Mouse (Mus musculus): ENCODE results near the gene Abcc8. TPM values are rescaled to one million over a fixed set of nuclear protein-coding genes. Genes with fewer than 3 reads are reported as not detected.

Gene Abcc8
- total and polyA plus RNA-seq, 3 experiments: not detected

- H3K79me2 ChIP-seq (replicated peaks; ENCODE audit: control insufficient read depth, extremely low read depth, insufficient read depth, poor library complexity, severe bottlenecking): no peaks in the 10 kb centered on the region
- 0 out of 4 replicates have a peak, but pooled peaks cover 0 to 2% of the 10 kb centered on the region in 2 experiments for H3K4me1 ChIP-seq (ENCODE audit: control insufficient read depth in 1 of 2, insufficient read depth in 2 of 2)
- DNase-seq (ENCODE audit: extremely low read depth): no peak
- no peak overlapping the region for H3K4me3 ChIP-seq (replicated peaks in 1 of 3; ENCODE audit: low read depth in 2 of 3, low read length in 2 of 3, poor library complexity in 1 of 3)
- no peak overlapping the region for H3K27ac ChIP-seq (ENCODE audit: insufficient read depth, low read depth)
- TF ChIP-seq RCOR1 (conservative IDR thresholded peaks at IDR 0.05; ENCODE audit: low read depth, low read length) (no peak), TBP (conservative IDR thresholded peaks at IDR 0.05; ENCODE audit: low read depth, low read length) (no peak), EP300 (IDR thresholded peaks at IDR 0.05; ENCODE audit: low read length) (no peak), MAZ (IDR thresholded peaks at IDR 0.05; ENCODE audit: low read depth, low read length) (no peak), MXI1 (IDR thresholded peaks at IDR 0.05; ENCODE audit: low read depth, low read length) (no peak), JUN (IDR thresholded peaks at IDR 0.05; ENCODE audit: insufficient read depth, low read depth, low read length) (no peak)
- dilution Hi-C loops (cut with MboI; ENCODE audit: extremely low pct_ligation_motif_present, extremely low pct_unique_long_range_greater_than_20kb, low sequenced_read_pairs) (no loop called here), in situ Hi-C loops (cut with MboI; ENCODE audit: low pct_ligation_motif_present, low pct_unique_long_range_greater_than_20kb, low sequenced_read_pairs) (no loop called here)
- H3K9ac ChIP-seq (ENCODE audit: insufficient read depth, low read depth): no peak overlapping the region
- H3K4me2 ChIP-seq (ENCODE audit: insufficient read depth, low read depth, poor library complexity, severe bottlenecking): no peak overlapping the region
- no peaks in the 10 kb centered on the region for H3K36me3 ChIP-seq (replicated peaks in 1 of 2; ENCODE audit: control insufficient read depth in 1 of 2, insufficient read depth in 1 of 2, low read length in 1 of 2)
- H3K27me3 ChIP-seq (replicated peaks): peaks cover 94% of the 10 kb centered on the region
- no peaks in the 10 kb centered on the region for H3K9me3 ChIP-seq (replicated peaks; ENCODE audit: low read length)
Observed at GRCm38 (mm10) chr7:46216481-46216880, 36.6 kb upstream of the Abcc8 start.

DNA sequence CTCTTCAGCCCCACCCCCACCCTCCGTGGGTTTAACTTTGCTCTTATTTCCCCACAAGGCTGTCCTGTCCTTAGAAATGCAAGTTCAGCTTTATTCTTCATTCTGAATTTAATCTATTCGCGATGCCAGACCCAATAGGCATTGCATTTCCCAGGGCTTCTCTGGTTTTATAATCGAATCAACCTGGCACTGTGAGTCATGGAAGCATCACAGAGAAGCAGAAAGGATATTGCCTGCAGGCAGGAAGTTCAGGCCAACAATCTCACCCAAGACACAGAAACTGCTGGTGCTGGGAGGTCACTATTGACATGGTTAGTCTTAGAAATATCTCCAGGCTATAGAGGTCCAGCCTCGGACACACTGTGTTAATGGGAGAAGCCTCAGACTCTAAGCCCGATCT lies 30.4 kb upstream of the Abcc8 start:
- dilution Hi-C loops (cut with MboI; ENCODE audit: extremely low pct_ligation_motif_present, extremely low pct_unique_long_range_greater_than_20kb, low sequenced_read_pairs): no loop called here
- in situ Hi-C loops (cut with MboI; ENCODE audit: low pct_ligation_motif_present, low pct_unique_long_range_greater_than_20kb, low sequenced_read_pairs): no loop called here
- no peak for DNase-seq (ENCODE audit: extremely low read depth)

GRCm38 (mm10) chr7:46208131-46208530 lies 28.3 kb upstream of the Abcc8 start:
- Histone ChIP-seq H3K4me1 (ENCODE audit: control insufficient read depth in 1 of 2, insufficient read depth in 2 of 2) (peaks cover 4 to 8% of the 10 kb centered on the region in 2 experiments; a peak in 3 of 4 replicates), H3K79me2 (replicated peaks; ENCODE audit: control insufficient read depth, extremely low read depth, insufficient read depth, poor library complexity, severe bottlenecking) (no peaks in the 10 kb centered on the region), H3K4me2 (ENCODE audit: insufficient read depth, low read depth, poor library complexity, severe bottlenecking) (no peak overlapping the region), H3K27ac (ENCODE audit: insufficient read depth, low read depth) (no peak overlapping the region), H3K27me3 (replicated peaks) (peaks cover 97% of the 10 kb centered on the region), H3K9me3 (replicated peaks; ENCODE audit: low read length) (no peaks in the 10 kb centered on the region), H3K4me3 (replicated peaks in 1 of 3; ENCODE audit: low read depth in 2 of 3, low read length in 2 of 3, poor library complexity in 1 of 3) (no peak overlapping the region), H3K36me3 (replicated peaks in 1 of 2; ENCODE audit: control insufficient read depth in 1 of 2, insufficient read depth in 1 of 2, low read length in 1 of 2) (no peaks in the 10 kb centered on the region), H3K9ac (ENCODE audit: insufficient read depth, low read depth) (no peak overlapping the region)
- dilution Hi-C loops (cut with MboI; ENCODE audit: extremely low pct_ligation_motif_present, extremely low pct_unique_long_range_greater_than_20kb, low sequenced_read_pairs) (no loop called here), in situ Hi-C loops (cut with MboI; ENCODE audit: low pct_ligation_motif_present, low pct_unique_long_range_greater_than_20kb, low sequenced_read_pairs) (no loop called here)
- no peak for TF ChIP-seq E2F4 (IDR thresholded peaks at IDR 0.05; ENCODE audit: insufficient replicate concordance, low read depth, low read length)
- TF ChIP-seq USF1 (IDR thresholded peaks at IDR 0.05; ENCODE audit: low read depth, low read length): no peak
- TF ChIP-seq ZC3H11A (IDR thresholded peaks at IDR 0.05; ENCODE audit: low read depth, low read length): no peak
- DNase-seq (ENCODE audit: extremely low read depth): no peak

More for the DNA sequence above, 30.4 kb upstream of the Abcc8 start:
- no peak overlapping the region for H3K4me3 ChIP-seq (replicated peaks in 1 of 3; ENCODE audit: low read depth in 2 of 3, low read length in 2 of 3, poor library complexity in 1 of 3)
- H3K36me3 ChIP-seq (replicated peaks in 1 of 2; ENCODE audit: control insufficient read depth in 1 of 2, insufficient read depth in 1 of 2, low read length in 1 of 2): no peaks in the 10 kb centered on the region
- H3K79me2 ChIP-seq (replicated peaks; ENCODE audit: control insufficient read depth, extremely low read depth, insufficient read depth, poor library complexity, severe bottlenecking): no peaks in the 10 kb centered on the region
- H3K27ac ChIP-seq (ENCODE audit: insufficient read depth, low read depth): no peak overlapping the region
- TF ChIP-seq TBP (conservative IDR thresholded peaks at IDR 0.05; ENCODE audit: low read depth, low read length): no peak
- TF ChIP-seq MAX (IDR thresholded peaks at IDR 0.05; ENCODE audit: low read length): no peak
- no peak for TF ChIP-seq NRF1 (IDR thresholded peaks at IDR 0.05; ENCODE audit: low read depth, low read length)
- no peak for TF ChIP-seq TCF12 (IDR thresholded peaks at IDR 0.05; ENCODE audit: low read depth, low read length)
- TF ChIP-seq MAFK (IDR thresholded peaks at IDR 0.05; ENCODE audit: insufficient replicate concordance, low read length): no peak
- no peak overlapping the region for H3K9ac ChIP-seq (ENCODE audit: insufficient read depth, low read depth)
- H3K4me2 ChIP-seq (ENCODE audit: insufficient read depth, low read depth, poor library complexity, severe bottlenecking): no peak overlapping the region
- no peaks in the 10 kb centered on the region for H3K9me3 ChIP-seq (replicated peaks; ENCODE audit: low read length)
- H3K4me1 ChIP-seq (ENCODE audit: control insufficient read depth in 1 of 2, insufficient read depth in 2 of 2): no peaks in the 10 kb centered on the region; a peak in 1 of 4 replicates
- peaks cover 97% of the 10 kb centered on the region for H3K27me3 ChIP-seq (replicated peaks)

Measured in CH12.LX (cell line).